Mouse (Mus musculus) MEL (cell line): ENCODE results near the gene Gcdh.

Experiments used
- CTCF ChIP-seq, 3 experiments: IDR thresholded peaks in 2 of 3; conservative IDR thresholded peaks in 1 of 3; 2 replicates each; pipeline ENCODE4 v1.5.1; 2011 to 2012; ENCODE audit warnings: low read length in 3 of 3, low read depth in 2 of 3, mild to moderate bottlenecking in 2 of 3, improper control_type of control experiment in 1 of 3, inconsistent platforms in 1 of 3, mixed read lengths in 1 of 3, moderate library complexity in 1 of 3; ENCODE audit not compliant: control insufficient read depth in 1 of 3, insufficient read depth in 1 of 3, poor library complexity in 1 of 3, severe bottlenecking in 1 of 3
- ETS1 ChIP-seq: IDR thresholded peaks from 2 replicates; pipeline ENCODE4 v1.6.1; 2012; ENCODE audit warnings: low read depth, mild to moderate bottlenecking, inconsistent platforms, low read length, improper control_type of control experiment, moderate library complexity
- MAZ ChIP-seq: IDR thresholded peaks from 2 replicates; pipeline ENCODE4 v1.6.1; 2012; ENCODE audit warnings: low read depth, mild to moderate bottlenecking, inconsistent platforms, low read length, improper control_type of control experiment
- SMC3 ChIP-seq: IDR thresholded peaks from 2 replicates; pipeline ENCODE4 v1.6.1; 2011; ENCODE audit warnings: low read depth, low read length, improper control_type of control experiment
- TCF12 ChIP-seq: IDR thresholded peaks from 2 replicates; pipeline ENCODE4 v1.6.1; 2014; ENCODE audit warnings: low read depth, mild to moderate bottlenecking, inconsistent platforms, low read length, improper control_type of control experiment, moderate library complexity
- ZMIZ1 ChIP-seq: IDR thresholded peaks from 2 replicates; pipeline ENCODE4 v1.6.1; 2012; ENCODE audit warnings: low read depth, mild to moderate bottlenecking, inconsistent platforms, low read length, improper control_type of control experiment, moderate library complexity

- TF ChIP-seq MAZ (peak; percentile 97), TCF12 (peak; percentile 93), ETS1 (peak; percentile 89), SMC3 (no peak), ZMIZ1 (peak; percentile 99), CTCF (IDR thresholded peaks at IDR 0.05 in 2 of 3, conservative IDR thresholded peaks at IDR 0.05 in 1 of 3; ENCODE audit: control insufficient read depth in 1 of 3, insufficient read depth in 1 of 3, low read depth in 2 of 3, low read length in 3 of 3, poor library complexity in 1 of 3, severe bottlenecking in 1 of 3) (no peak)
Observed at GRCm38 (mm10) chr8:84901752-84902151, 8.0 kb upstream of the Gcdh start, which contains the start of gene Klf1.
